Mouse (Mus musculus): Measurements from ENCODE around the gene Mmp17.

Gene Mmp17

DNA sequence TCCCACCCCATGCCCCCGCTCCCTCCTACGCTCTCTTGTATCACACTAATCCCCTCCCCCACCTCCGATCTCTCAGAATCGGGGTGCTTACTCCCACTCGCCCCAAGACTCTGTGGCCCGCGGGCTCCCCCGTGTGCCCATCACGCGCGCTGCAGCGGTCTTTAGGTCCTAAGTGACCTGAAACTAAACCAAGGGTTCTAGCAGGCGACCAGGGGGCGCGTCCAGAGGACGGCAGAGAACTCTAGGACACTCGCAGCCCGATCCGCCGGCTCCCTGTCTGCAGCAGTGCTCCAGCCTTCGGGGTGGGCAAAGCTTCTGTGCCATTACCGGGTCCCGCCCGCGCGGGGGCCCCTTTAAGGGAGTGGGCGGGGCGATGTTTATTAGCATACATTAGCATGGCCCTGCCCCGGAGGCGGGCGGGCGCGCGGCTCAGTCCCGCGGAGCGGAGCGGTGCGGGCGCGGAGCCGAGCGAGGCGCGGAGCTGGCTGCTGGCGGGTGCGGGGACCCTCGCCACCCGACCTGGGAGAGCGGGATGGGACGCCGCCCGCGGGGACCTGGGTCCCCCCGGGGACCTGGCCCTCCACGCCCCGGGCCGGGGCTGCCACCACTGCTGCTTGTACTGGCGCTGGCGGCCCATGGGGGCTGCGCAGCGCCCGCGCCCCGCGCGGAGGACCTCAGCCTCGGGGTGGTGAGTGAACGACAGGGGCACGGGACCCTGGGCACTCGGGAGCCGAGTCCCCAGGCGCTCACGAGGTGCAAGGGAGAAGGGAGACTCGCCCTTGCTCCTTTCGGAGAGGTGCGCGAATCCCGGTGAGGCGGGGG is at the start of gene Mmp17:
Mmp17 (plus strand) TSS at position 409 of the 822 bp plus-strand sequence.
- peak; percentile 76 for DNase-seq (ENCODE audit: low spot score)

DNA sequence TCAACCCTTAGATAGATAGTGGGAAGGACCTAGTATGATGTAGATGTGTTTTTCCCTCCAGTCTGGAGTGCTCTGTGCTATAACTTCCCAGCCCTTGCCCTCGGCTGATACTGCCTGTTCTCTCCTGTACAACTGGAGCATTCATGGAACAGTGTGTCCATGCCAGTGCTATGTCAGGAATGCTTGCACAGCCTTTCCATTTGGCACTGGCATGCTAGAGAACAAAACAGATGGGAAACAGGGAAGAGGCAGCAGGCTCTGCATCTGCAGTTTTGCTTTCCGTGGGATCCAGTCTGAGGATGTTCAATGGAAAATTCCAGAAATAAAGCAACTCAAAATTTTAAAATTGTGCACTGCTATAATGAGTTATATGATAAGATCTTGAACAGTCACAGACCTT is 49.5 kb upstream of the Mmp17 start:
- peak; percentile 59 for DNase-seq (ENCODE audit: low spot score)

DNA sequence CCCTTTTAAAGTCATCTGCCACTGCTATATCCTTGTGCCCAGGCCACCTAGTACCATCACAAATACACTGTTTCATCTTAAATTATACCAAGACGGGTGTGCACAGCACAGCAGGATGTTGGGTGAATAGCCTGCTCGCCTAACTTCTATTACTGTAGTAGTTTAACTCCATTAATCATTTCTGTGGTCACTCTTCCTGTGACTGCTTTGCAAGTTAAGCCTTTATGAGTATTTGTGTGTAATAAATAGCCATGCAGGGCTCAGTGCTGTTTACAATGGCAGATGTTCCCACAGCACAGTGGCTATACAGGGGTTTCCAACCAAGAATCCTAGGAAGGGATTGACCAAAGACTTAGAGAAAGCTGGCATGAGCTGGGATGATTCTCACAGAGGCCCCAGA is 48.9 kb upstream of the Mmp17 start:
- DNase-seq (ENCODE audit: low spot score): no peak

DNA sequence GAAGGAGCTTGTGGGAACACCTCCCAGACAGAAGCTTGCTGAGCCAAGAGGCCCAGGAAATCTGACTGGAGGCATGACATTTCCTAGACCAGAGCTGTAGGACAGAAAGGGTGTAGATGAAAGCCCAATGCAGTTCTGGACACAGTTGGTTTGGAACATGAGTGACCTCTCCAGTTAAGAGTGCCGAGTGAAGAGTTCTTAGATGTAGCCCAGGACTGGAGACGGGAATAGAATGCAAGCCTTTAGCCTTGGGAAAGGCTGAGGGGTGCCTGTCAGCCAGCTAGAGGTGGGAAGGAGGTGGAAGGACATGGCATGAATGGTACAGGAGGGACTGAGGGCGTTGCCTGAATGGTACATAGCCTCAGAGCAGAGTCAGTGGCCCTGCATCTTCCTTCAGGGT is 48.5 kb upstream of the Mmp17 start:
- DNase-seq (ENCODE audit: low spot score): no peak

DNA sequence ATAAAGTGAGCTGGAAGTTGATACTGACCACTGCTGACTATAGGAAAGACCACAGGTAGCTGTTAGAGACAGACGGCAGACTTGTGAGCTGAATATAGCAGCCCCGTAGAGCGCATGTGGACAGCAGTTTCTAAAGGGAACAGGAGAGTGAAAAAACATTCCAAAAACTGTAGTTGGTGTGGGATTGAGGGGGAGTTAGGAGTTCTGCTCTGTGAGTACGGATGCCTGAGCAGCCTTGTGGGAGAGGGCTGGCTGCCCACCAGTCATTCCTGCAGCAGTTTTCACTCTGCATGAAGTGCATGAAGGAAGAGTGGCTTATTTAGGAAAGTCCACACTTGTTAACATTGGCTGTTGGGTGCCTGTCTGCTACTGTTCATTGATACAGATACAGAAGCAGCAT is 45.1 kb upstream of the Mmp17 start:
- no peak for DNase-seq (ENCODE audit: low spot score)

DNA sequence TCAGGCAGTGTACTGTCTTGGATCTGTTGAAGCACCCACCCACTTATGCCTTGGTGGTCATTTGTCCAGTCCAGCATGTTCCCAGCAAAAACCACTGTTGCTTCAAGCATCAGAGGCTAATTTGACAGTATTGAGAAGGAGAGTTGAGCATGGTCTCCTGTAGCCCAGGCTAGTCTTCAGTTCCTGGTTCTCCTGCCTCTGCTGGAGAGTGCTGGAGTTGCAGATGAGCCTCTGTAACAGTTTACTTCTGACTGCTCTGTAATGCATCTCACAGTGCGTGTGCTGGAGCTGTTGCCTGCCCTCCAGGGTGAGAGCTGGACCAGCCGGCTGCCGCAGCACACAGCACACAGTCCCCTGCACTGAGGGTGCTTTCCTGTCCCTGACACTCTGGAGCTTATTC is 41.7 kb upstream of the Mmp17 start:
- DNase-seq (ENCODE audit: low spot score): no peak

DNA sequence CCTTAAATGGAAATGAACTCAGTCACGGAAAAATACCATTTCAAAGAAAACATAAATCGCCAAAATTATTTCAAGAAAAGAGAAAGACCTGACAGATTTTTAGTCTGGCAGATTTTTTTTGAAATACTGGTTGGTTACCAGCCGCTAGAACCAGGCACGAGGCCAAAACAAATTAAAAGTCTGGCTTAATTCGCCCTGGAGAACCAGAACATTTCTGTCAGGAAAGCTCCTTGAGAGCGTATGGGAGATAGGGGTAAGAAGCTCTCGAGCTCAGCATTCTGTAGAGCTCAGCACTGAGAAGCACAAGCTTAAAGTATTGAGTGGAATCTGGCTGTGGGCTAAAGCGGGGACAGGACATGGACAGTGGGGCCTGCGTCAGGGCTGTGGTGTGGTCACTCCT is 38.2 kb upstream of the Mmp17 start:
- DNase-seq (ENCODE audit: low spot score): no peak

DNA sequence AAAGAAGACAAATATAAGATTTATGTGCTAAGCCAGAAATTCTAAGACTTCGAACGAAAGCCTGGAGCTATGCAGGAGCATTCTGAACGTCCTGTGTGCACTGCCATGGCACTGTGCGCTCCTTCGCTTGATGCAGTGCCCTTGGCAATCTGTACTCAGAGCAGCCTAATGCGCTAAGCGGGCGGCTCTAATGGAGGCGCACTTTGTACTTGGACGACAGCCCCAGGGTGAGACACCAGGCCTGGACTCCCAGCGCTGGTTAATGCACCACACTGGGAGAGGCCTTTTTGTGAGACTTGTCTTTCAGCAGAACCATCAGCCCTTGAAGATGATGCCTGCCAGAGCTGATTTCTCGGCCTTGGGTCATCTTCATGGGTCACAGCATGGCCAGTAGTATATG is 34.3 kb upstream of the Mmp17 start:
- DNase-seq (ENCODE audit: low spot score): no peak

DNA sequence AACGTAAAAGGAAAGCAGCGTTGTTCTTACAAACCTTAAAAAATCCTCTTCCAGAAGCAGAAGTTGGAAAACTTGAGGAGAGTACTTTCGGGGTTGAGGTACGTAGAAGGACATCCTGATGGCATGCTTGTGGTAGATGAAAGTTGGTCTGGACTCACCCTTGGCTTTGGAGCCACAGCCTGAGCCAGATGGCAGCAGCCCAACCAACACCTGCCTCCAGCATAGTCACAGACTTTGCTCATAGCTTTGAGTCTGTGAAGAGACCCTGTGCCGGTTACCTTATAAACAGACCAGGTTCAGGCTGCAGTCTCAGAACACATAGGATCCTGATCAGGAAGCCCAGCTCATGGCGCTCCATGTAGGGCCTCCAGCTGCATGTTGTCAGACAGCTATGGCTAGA is 33.2 kb upstream of the Mmp17 start:
- no peak for DNase-seq (ENCODE audit: low spot score)

DNA sequence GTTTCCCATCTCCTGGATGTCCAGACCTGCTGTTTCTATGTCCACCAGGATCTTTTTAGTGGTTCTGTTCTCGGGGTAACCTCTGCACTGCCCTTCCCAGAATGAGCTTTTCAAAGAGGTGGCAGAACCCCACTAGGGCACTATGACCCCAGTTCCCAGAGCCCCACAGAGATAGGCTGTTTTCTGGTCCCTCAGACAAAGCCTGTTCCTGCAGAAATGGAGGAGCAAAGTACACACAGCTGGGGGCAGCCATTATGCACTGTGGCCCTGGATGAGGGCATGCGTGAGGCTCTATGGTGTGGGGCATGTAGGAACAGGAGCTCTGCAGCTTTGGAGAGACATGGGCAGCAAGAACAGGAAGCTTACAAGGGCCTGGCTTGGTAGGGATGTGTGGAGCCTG is 32.0 kb upstream of the Mmp17 start:
- no peak for DNase-seq (ENCODE audit: low spot score)

DNA sequence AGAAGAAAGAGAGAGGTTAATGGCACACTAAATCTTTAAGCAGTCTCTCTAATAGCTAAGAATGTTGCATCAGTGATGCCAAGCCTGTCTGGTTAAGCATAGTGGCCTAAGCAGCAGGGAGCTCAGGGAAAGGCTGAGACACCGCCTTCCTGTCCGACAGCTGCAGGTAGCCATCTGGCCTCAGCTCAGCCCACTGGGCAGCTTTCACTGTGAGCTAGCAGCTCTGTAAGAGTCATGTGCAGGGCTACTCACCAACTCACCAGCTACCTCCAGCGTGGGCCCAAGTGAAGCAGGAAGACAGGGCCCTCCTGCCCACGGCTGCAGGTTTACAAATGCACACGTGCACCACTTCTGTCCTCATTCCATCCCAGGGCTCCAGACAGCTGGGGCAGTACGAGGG is 30.3 kb upstream of the Mmp17 start:
- DNase-seq (ENCODE audit: low spot score): no peak

DNA sequence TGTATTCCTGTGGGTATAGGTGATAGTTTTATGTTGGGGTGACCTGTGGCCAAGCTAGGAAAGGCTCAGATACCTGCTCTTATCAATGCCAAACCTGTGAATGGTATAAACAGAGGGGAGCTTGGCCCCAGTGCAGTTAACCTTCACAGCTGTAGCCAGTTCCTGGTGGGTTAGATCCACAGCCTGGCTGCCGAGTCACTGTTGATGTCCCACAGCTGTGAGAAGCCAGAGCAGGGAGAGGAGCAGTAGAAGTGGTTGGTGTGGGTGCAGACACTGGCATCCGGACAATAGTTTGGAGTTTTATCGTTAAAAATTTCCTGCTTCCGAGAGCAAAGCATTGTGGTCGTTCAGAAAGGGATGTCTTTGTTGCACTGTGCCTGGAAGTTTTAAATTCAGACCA is 25.4 kb upstream of the Mmp17 start:
- DNase-seq (ENCODE audit: low spot score): no peak

DNA sequence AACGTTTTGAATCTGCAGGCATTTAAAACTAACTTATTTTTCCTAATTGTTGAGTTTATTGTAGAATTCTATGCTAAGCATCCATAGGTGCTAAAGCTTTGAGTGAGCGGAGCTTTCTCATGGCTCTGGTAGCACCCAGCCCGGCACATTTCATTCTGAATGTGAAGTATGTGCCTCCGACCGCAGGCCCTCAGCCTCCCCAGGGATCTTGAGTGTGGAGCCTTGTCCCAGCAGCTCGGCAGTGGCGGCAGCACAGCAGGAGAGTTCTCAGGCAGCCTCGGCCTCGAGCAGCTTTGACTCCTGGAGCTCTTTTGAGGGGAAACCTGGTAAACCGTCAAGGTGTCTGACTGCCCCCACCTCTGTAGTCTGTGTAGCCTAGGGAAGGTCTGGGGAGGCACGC is 24.7 kb upstream of the Mmp17 start:
- DNase-seq (ENCODE audit: low spot score): no peak

DNA sequence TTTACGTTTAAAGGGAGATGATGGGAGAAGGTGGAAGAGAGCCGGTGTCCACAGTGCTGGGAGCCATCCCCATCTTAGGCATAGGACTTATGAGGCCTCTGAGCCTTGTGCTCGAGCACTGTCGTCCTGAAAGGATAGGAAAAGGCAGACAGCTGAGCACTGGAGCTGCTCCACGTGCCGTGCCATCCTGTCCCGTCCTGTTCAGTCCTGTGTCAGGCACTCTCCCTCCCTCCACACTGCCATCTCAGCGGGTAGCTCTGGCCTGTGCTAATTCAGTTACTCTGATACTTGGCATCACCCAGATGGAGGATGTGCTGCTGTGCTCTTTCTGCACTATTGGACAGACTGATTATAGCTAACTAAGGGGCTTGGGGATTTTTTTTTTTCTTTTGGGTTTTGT is 21.6 kb upstream of the Mmp17 start:
- DNase-seq (ENCODE audit: low spot score): no peak

DNA sequence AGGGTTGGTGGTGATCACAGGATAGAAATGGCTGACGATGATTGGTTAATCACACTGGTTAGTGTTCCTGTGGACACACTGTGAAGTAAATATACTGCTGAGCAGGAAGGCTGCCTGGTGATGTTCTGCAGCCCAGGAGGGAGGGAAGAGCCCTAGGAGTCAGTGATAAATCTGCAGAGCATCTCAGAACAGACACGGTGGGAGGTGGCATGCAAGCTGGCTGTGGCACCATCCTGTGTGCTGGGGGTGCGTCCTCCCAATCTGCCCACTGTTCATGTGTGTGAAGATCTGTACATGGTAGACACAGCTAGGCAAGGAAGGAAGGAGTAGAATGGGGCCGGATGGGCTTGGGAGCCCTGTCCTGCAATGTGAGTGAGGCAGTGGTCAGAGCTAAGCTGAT is 15.4 kb upstream of the Mmp17 start:
- DNase-seq (ENCODE audit: low spot score): no peak

DNA sequence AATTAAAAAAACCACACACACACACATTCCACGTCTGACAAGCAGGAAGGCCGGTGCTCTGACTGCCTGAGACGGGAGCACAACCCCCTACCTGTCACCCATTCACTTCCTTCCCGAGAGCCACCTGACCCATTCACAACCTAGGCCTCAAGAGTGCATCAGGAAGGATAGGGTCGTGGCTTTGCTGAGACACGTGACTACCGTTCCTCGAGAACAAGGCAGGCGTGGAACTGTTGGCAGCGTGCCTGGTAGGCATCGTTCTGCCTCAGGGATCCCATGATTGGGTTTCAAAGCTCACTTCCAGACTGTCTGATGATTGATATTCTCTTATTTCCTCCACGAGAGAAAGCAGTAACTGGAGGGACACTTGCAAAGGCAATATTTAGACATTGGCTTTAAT is 5.8 kb upstream of the Mmp17 start:
- DNase-seq (ENCODE audit: low spot score): no peak

DNA sequence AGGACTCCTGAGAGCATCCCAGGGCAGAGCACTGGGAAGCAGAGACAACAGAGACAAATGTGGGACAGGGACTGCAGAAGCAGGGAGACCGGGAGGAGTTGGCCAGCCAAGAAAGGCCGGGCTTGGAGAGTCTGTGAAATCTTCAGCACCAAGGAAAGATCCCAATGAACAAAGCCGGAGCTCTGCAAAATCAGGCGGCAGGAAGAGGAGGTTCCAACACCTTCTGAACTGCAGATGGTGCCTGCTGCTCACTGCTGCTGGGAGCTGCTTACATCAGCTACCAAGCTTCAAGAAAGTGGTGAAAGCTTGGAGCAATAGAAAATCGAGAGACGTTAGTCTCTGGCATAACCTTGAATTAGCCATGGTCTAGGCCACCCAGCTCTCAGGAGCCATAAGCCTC is 3.9 kb upstream of the Mmp17 start:
- no peak for DNase-seq (ENCODE audit: low spot score)

DNA sequence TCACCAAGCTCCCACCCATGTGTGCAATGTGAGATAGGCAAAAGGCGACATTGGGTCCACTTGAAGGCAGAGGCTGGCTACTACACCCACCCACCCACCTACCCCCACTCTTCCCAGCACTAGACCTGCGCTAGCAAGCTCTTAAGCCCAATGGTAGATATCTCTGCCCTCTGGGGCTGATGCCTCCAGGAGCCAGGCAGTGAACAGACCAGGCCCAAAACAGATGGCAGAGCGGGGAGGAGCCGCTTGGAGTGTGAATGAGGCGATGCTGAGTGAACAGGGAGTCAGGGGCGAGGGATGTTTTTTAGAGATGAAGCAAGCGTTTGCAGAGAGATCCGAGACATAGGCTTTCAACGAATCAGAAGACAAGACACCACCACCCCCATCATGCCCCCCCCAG is 3.4 kb upstream of the Mmp17 start:
- no peak for DNase-seq (ENCODE audit: low spot score)

DNA sequence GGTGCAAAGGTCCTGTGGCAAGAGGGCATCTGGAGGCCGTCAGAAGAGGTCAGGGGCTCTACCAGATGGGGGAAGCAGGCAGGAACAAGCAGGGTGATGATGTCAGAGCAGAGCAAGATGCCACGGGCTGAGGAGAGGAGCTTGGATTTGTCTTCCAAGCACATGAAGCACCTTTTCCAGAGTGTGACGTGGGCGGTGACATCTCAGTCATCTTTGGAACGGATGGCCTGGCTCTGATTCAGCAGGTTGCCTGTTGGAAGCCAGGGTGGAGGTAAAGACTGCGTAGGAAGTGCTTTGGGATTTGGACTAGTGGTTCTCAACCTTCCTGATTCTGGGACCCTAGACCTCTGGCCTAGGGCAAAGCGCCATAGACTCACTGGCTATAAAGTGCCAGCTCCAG is 3.0 kb upstream of the Mmp17 start:
- DNase-seq (ENCODE audit: low spot score): no peak

DNA sequence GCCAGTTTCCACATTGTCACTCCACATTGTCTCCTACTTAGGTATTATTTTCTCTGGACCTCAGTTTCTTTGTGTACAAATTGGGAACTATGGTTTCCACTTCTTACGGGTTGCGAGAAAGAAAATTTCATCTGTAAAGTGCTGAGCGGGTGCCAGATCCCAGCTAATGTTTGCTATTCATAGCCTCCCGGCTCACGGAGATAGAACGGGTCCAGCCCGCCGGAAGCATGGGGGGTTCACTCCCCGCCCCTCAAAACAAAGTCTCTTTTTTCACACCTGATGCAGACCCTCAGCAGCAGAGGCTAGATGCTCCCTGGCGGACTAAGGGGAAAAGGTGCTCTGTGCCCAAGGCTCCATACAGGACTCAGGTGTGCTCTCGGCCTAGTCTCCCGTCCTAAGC is 638 bp upstream of the Mmp17 start:
- no peak for DNase-seq (ENCODE audit: low spot score)

DNA sequence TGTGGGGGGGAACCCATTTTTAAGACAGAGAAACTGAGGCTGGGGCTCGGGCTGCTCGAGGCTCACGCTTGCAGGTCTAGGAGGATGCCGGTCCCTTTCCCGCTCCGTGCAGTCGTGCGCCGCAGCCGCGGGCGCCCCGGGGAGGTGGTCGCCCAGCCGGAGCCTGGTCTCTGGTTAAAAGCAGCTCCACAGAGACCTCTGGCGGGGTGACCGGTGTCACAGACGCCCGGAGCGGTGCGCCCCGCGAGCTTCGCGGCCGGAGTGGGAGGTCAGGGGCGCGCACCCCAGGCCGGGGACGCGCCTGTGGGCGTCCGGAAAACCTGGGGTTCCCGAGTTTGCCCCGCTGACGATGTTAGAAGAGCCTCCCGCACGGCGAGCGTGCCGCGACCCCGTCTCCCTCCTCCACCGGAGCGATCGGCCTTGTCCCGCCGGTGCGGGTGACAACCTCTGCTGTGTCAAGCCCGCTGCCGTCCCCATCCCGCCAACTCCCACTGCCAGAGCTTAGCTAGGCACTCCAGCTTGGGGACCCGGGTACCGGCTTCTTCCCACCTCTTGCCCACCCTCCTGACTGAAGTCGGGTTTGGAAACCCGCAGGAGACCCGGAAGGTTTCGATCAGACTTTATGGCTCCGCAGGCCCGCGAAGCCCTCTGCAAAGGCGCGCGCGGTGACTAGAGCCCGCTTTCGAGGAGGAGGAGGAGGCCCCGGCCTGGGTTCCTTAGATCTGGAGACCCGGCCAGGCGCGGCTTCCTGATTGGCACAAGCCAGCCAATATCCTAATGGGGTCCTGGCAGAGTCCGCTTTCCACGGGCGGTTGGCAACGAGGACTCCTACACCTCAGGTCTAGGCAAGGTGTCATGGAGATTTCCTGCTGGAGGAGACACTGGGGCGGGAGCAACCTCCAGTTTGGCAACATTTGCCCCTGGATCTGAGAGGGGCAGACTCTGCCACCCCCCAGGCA is 893 bp downstream of the Mmp17 start:
- DNase-seq (ENCODE audit: low spot score): no peak

DNA sequence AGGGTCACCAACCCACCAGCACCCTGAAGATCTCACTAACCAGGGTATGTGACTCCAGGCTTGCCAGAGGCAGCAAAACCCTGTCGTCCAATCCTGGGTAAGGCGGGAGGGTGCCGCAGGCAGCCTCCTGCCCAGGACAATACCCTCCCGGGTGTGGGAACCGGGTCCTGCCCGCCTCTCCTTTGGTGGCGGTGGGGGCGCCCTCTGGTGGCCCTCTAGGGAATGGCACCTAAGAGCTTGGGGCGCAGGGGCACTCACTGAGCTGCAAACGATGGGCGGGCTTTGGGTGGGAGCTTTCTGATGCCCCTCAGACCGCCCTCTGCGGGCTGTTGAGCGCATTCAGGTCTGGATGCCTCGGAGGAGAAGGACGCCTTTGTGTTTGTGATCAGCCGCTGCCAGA is 2.0 kb downstream of the Mmp17 start:
- DNase-seq (ENCODE audit: low spot score): peak; percentile 76

DNA sequence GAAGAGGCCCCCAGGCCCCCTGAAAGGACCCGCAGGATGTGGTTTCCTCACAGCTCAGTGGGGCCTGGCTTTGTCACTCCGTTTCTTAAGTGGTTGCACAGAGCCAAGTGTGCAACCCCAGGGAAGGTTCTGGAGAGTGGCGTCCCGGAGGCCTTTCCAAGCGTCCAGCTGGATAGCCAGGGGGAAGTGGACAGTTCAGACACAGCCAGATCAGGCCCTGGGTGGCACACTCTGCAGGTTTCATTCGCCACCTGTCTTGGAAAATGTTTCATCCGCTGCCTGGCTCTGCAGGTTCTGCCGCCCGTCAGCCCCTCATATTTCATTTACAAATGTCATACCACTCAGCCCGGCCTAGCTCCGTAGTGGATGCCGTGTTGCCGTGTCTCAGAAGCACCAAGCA is 2.5 kb downstream of the Mmp17 start:
- DNase-seq (ENCODE audit: low spot score): no peak

All from lung, postnatal 25 days (tissue).